Mouse (Mus musculus) forebrain, postnatal 0 days (tissue): Measurements from ENCODE around the gene Slf2. TPM values are rescaled to one million over a fixed set of nuclear protein-coding genes. Genes with fewer than 3 reads are reported as not detected.

Source experiments
- ATAC-seq: fragments of 200-750 bp; cut with Nextera tagmentation; 2 replicates; pipeline ENCODE4 v1.8.0; 2017; ENCODE audit warnings: mild to moderate bottlenecking, moderate library complexity
- DNase-seq: peaks from one replicate; pipeline ENCODE4 v3.0.0-alpha.2; 2015
- H3K27ac ChIP-seq: fragments of 300-500 bp; sonication (generic); 2 replicates; pipeline ENCODE4 v1.5.1; 2014; ENCODE audit warnings: low read depth, mild to moderate bottlenecking, antibody characterized with exemption, low read length, moderate library complexity, mixed read lengths
- H3K27me3 ChIP-seq: fragments of 300-500 bp; sonication (generic); 2 replicates; pipeline ENCODE4 v1.6.1; 2014; ENCODE audit warnings: mild to moderate bottlenecking, low read length, mixed read lengths; ENCODE audit not compliant: insufficient read depth
- H3K36me3 ChIP-seq: fragments of 300-500 bp; sonication (generic); 2 replicates; pipeline ENCODE4 v1.6.1; 2014; ENCODE audit warnings: mild to moderate bottlenecking, moderate library complexity; ENCODE audit not compliant: insufficient read depth
- H3K4me1 ChIP-seq: fragments of 300-500 bp; sonication (generic); 2 replicates; pipeline ENCODE4 v1.6.1; 2014; ENCODE audit warnings: antibody characterized with exemption; ENCODE audit not compliant: insufficient read depth
- H3K4me2 ChIP-seq: fragments of 300-500 bp; sonication (generic); 2 replicates; pipeline ENCODE4 v1.6.1; 2014; ENCODE audit warnings: low read depth, mild to moderate bottlenecking, moderate library complexity
- H3K4me3 ChIP-seq: fragments of 300-500 bp; sonication (generic); 2 replicates; pipeline ENCODE4 v1.5.1; 2014; ENCODE audit warnings: low read depth, low read length, mixed read lengths
- H3K9ac ChIP-seq: fragments of 300-500 bp; sonication (generic); 2 replicates; pipeline ENCODE4 v1.6.1; 2014; ENCODE audit warnings: mild to moderate bottlenecking
- H3K9me3 ChIP-seq: fragments of 300-500 bp; sonication (generic); 2 replicates; pipeline ENCODE4 v1.6.1; 2016; ENCODE audit warnings: low read length
- CTCF ChIP-seq: sonication (generic); IDR thresholded peaks from 2 replicates; pipeline ENCODE4 v1.5.1; 2016; ENCODE audit warnings: antibody characterized with exemption, control low read depth, low read depth
- WGBS: fragments of 180-500 bp; shearing (Covaris S2); extraction: QIAGEN DNeasy Blood & Tissue Kit; methylation state at CpG from one replicate; pipeline ENCODE4 v1.1.7; 2014; 5-methylcytosine and 5-hydroxymethylcytosine counted together
- polyA plus RNA-seq: library from polyadenylated mRNA; unstranded; fragments of >200 nt; fragmentation: Nextera tagmentation; extraction: Ambion mirVana; gene quantifications from 2 replicates; pipeline ENCODE4 v1.2.1, GENCODE M21; 2015
- total RNA-seq: library from RNA; depleted of rRNA; stranded (reverse); fragments of >200 nt; gene quantifications from 2 replicates; pipeline ENCODE4 v1.2.3, GENCODE M21; 2014

Gene Slf2
- total and polyA plus RNA-seq, 2 experiments from 2014 or later: 16.1 to 50.0 TPM

- peaks cover 10% of the 10 kb centered on the region; the same call in 1 of the 2 replicates for H3K4me1 ChIP-seq
- ATAC-seq (peak; percentile 88), DNase-seq (peak; percentile 74)
- no peak overlapping the region for H3K9ac ChIP-seq
- no peaks in the 10 kb centered on the region for H3K36me3 ChIP-seq
- H3K4me3 ChIP-seq: no peak overlapping the region
- 36% methylated on average over 15 of the region's 15 CpGs for WGBS
- no peak overlapping the region for H3K4me2 ChIP-seq
- H3K27ac ChIP-seq: no peak overlapping the region
- no peaks in the 10 kb centered on the region for H3K27me3 ChIP-seq
- H3K9me3 ChIP-seq: no peaks in the 10 kb centered on the region
- TF ChIP-seq CTCF: peak; percentile 46
Observed at GRCm38 (mm10) chr19:44907851-44908690, 22.9 kb upstream of the Slf2 start.

GRCm38 (mm10) chr19:44908836-44909460 lies 22.0 kb upstream of the Slf2 start:
- DNase-seq (peak; percentile 25), ATAC-seq (no peak; the same call in 1 of the 2 replicates)
- Histone ChIP-seq H3K9ac (no peak overlapping the region), H3K4me3 (no peak overlapping the region), H3K27me3 (no peaks in the 10 kb centered on the region), H3K27ac (no peak overlapping the region), H3K36me3 (no peaks in the 10 kb centered on the region), H3K9me3 (no peaks in the 10 kb centered on the region), H3K4me1 (peaks cover 10% of the 10 kb centered on the region; the same call in 1 of the 2 replicates), H3K4me2 (no peak overlapping the region)
- TF ChIP-seq CTCF: no peak
- 36% methylated on average over 11 of the region's 11 CpGs for WGBS

- Histone ChIP-seq H3K9ac (no peak overlapping the region), H3K4me1 (no peaks in the 10 kb centered on the region), H3K4me2 (no peak overlapping the region), H3K27me3 (no peaks in the 10 kb centered on the region), H3K4me3 (no peak overlapping the region), H3K27ac (peak overlapping the region; percentile 54; the same call in 1 of the 2 replicates), H3K36me3 (no peaks in the 10 kb centered on the region), H3K9me3 (no peaks in the 10 kb centered on the region)
- DNase-seq (peak; percentile 48), ATAC-seq (peak; percentile 32; the same call in 1 of the 2 replicates)
- WGBS: 51% methylated on average over 10 of the region's 10 CpGs
- no peak for TF ChIP-seq CTCF
Observed at GRCm38 (mm10) chr19:44914481-44915249, 16.3 kb upstream of the Slf2 start.

- no peak for DNase-seq
- no peak for ATAC-seq
- H3K36me3 ChIP-seq: no peaks in the 10 kb centered on the region
- H3K27ac ChIP-seq: no peak overlapping the region
- TF ChIP-seq CTCF: no peak
- H3K4me3 ChIP-seq: no peak overlapping the region
- H3K9me3 ChIP-seq: no peaks in the 10 kb centered on the region
- no peaks in the 10 kb centered on the region for H3K4me1 ChIP-seq
- WGBS: 84% methylated on average over 6 of the region's 6 CpGs
- H3K4me2 ChIP-seq: no peak overlapping the region
- H3K9ac ChIP-seq: no peak overlapping the region
- H3K27me3 ChIP-seq: no peaks in the 10 kb centered on the region
Observed at GRCm38 (mm10) chr19:44918171-44918570, 12.8 kb upstream of the Slf2 start.

GRCm38 (mm10) chr19:44921466-44922139 lies 9.3 kb upstream of the Slf2 start:
- H3K36me3 ChIP-seq: no peaks in the 10 kb centered on the region
- H3K9ac ChIP-seq: no peak overlapping the region
- no peaks in the 10 kb centered on the region for H3K9me3 ChIP-seq
- DNase-seq: no peak
- no peaks in the 10 kb centered on the region for H3K27me3 ChIP-seq
- H3K4me2 ChIP-seq: no peak overlapping the region
- H3K27ac ChIP-seq: no peak overlapping the region
- no peak for ATAC-seq
- no peak for TF ChIP-seq CTCF
- no peaks in the 10 kb centered on the region for H3K4me1 ChIP-seq
- WGBS: 69% methylated on average over 1 of the region's 1 CpGs
- no peak overlapping the region for H3K4me3 ChIP-seq

- no peaks in the 10 kb centered on the region for H3K4me1 ChIP-seq
- DNase-seq (no peak), ATAC-seq (no peak)
- WGBS: 83% methylated on average over 2 of the region's 2 CpGs
- no peaks in the 10 kb centered on the region for H3K9me3 ChIP-seq
- H3K36me3 ChIP-seq: no peaks in the 10 kb centered on the region
- H3K4me2 ChIP-seq: no peak overlapping the region
- TF ChIP-seq CTCF: no peak
- no peaks in the 10 kb centered on the region for H3K27me3 ChIP-seq
- H3K27ac ChIP-seq: no peak overlapping the region
- H3K4me3 ChIP-seq: no peak overlapping the region
- no peak overlapping the region for H3K9ac ChIP-seq
Observed at GRCm38 (mm10) chr19:44922521-44922920, 8.4 kb upstream of the Slf2 start.
